ENCODE assay signal across 10 mouse cellular contexts in the genomic region with DNA sequence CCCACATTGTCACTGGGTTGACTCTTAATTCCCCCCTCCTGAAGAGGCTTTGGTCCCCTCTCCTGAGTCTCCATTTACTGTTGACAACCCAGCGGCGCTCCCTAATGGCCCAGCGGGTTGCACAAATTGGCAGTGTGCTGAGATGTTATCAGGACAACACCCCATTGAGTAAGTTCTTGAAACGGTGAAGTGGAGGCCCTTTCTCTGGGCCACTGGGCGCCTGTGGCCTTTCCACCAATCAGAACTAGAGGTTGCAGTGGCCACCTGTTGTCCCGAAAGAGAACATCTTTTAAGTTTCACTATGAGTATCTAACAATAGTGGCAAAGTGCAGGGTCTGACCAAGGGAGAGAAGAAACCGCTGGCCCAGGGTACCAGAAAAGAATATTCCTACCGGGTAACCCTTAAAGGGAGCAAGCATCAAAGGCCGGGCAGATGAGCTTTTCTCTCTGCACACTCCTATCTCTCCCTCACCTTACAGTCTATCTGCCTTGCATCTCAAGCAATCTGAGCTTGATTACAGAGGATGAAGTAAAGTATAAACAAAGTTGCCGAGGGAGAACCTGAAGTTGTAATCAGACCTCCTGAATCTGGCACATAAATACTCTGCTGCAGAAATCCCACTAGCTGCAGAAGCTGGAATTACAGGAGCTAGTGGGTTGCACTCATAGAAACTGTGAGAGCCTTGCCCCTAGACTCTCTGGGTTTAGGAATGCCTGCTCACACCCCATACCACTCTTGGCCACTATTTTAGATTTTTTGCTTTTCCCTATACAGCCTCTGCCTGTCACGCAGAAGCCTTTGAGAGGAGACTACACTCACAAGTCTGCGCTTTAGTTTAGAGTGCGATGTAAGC. TPM values are rescaled to one million over a fixed set of nuclear protein-coding genes. Genes with fewer than 3 reads are reported as not detected.
A peak's percentile ranks its signal among the peaks of the same experiment; 100 is the strongest.
DNase-seq lines count a peak whose midpoint lies in the region; ATAC-seq and TF ChIP-seq lines count a peak whose summit lies in the region.
"Had no signal": no experiment of that assay in that cellular context is flagged by ENCODE, and none has a peak within 500 bp of the region (broad histone marks: within the 10 kb centered on the region; RNA-seq: fewer than 3 reads in every experiment).

No protein-coding gene starts in this region.

- DNase-seq in hindbrain, embryonic 11.5 days (ENCODE audit: low spot score) = peak; percentile 51
- peak; percentile 45 for DNase-seq in brain, adult 2 months (ENCODE audit: low read depth, low spot score)
- peak; percentile 61 for DNase-seq in forebrain, postnatal 0 days
- peak; percentile 85 for DNase-seq in lung, postnatal 0 days (ENCODE audit: low spot score)
- no peak for DNase-seq in spleen, postnatal 36 days (ENCODE audit: low spot score in 2 of 2)
- no peak for DNase-seq in c-Kit-positive CD71-positive TER-119-positive erythroid progenitor cells, embryonic 14.5 days (ENCODE audit: low spot score)

- no peaks in the 10 kb centered on the region for H3K27me3 ChIP-seq in hindbrain, embryonic 11.5 days (ENCODE audit: control insufficient read depth, insufficient read depth, low read length)
- H3K27me3 ChIP-seq in hindbrain, embryonic 13.5 days = no peaks in the 10 kb centered on the region
- H3K27me3 ChIP-seq in forebrain, postnatal 0 days (ENCODE audit: insufficient read depth, low read length) = no peaks in the 10 kb centered on the region
- no peaks in the 10 kb centered on the region for H3K27me3 ChIP-seq in lung, postnatal 0 days (replicated peaks; ENCODE audit: insufficient read depth, low read length)
- H3K27me3 ChIP-seq: heart, embryonic 15.5 days; neural tube, embryonic 13.5 days had no signal

- H3K27ac ChIP-seq in hindbrain, embryonic 11.5 days (ENCODE audit: low read depth, low read length) = no peak overlapping the region; the same call in 1 of the 2 replicates
- H3K27ac ChIP-seq in hindbrain, embryonic 13.5 days = no peak overlapping the region
- H3K27ac ChIP-seq in forebrain, postnatal 0 days (ENCODE audit: low read depth, low read length) = no peak overlapping the region
- peak overlapping the region; percentile 62; the same call in 1 of the 2 replicates for H3K27ac ChIP-seq in lung, postnatal 0 days (ENCODE audit: low read length)

- no peak for ATAC-seq in hindbrain, embryonic 11.5 days (ENCODE audit: low FRiP score)
- ATAC-seq in hindbrain, embryonic 13.5 days (ENCODE audit: low FRiP score) = no peak
- ATAC-seq in forebrain, postnatal 0 days = no peak
- peak; percentile 81 for ATAC-seq in lung, postnatal 0 days
- no peak for ATAC-seq in monocyte, adult 5-6 weeks (replicated peaks; ENCODE audit: insufficient number of reproducible peaks, low FRiP score, low TSS enrichment, poor library complexity, severe bottlenecking)

- TF ChIP-seq CTCF in forebrain, postnatal 0 days (IDR thresholded peaks at IDR 0.05; ENCODE audit: low read depth) = peak; percentile 73
- peak; percentile 69 for TF ChIP-seq CTCF in lung, postnatal 0 days (IDR thresholded peaks at IDR 0.05)

- no peak overlapping the region for H3K4me2 ChIP-seq in hindbrain, embryonic 11.5 days (replicated peaks; ENCODE audit: low read depth, low read length)
- no peak overlapping the region for H3K4me2 ChIP-seq in hindbrain, embryonic 13.5 days
- no peak overlapping the region for H3K4me2 ChIP-seq in forebrain, postnatal 0 days (ENCODE audit: low read depth)
- peak overlapping the region; percentile 36; the same call in 1 of the 2 replicates for H3K4me2 ChIP-seq in lung, postnatal 0 days (replicated peaks; ENCODE audit: low read depth, low read length)

- no peaks in the 10 kb centered on the region for H3K9me3 ChIP-seq in hindbrain, embryonic 11.5 days (ENCODE audit: control insufficient read depth, low read length)
- no peaks in the 10 kb centered on the region for H3K9me3 ChIP-seq in hindbrain, embryonic 13.5 days
- H3K9me3 ChIP-seq in forebrain, postnatal 0 days (ENCODE audit: low read length) = no peaks in the 10 kb centered on the region
- H3K9me3 ChIP-seq in lung, postnatal 0 days (ENCODE audit: low read length) = no peaks in the 10 kb centered on the region
- H3K9me3 ChIP-seq: heart, embryonic 15.5 days; neural tube, embryonic 13.5 days had no signal

- no peak overlapping the region for H3K9ac ChIP-seq in hindbrain, embryonic 11.5 days (ENCODE audit: low read depth, low read length)
- H3K9ac ChIP-seq in hindbrain, embryonic 13.5 days = no peak overlapping the region
- no peak overlapping the region for H3K9ac ChIP-seq in forebrain, postnatal 0 days
- H3K9ac ChIP-seq in lung, postnatal 0 days (replicated peaks; ENCODE audit: low read depth) = no peak overlapping the region
- H3K9ac ChIP-seq: heart, embryonic 15.5 days had no signal

- TF ChIP-seq EP300 in lung, postnatal 0 days (IDR thresholded peaks at IDR 0.05) = 0 out of 2 replicates have a peak, but pooled peaks have one; percentile 5

- peaks cover 7% of the 10 kb centered on the region; the same call in 1 of the 2 replicates for H3K4me1 ChIP-seq in hindbrain, embryonic 11.5 days (replicated peaks; ENCODE audit: control insufficient read depth, insufficient read depth, low read length)
- H3K4me1 ChIP-seq in hindbrain, embryonic 13.5 days (replicated peaks) = peaks cover 52% of the 10 kb centered on the region
- peaks cover 8% of the 10 kb centered on the region for H3K4me1 ChIP-seq in forebrain, postnatal 0 days (ENCODE audit: insufficient read depth)
- peaks cover 6% of the 10 kb centered on the region; the same call in 1 of the 2 replicates for H3K4me1 ChIP-seq in lung, postnatal 0 days (ENCODE audit: insufficient read depth, low read depth, low read length)

- no peaks in the 10 kb centered on the region for H3K36me3 ChIP-seq in hindbrain, embryonic 11.5 days (ENCODE audit: control insufficient read depth, insufficient read depth, low read length)
- no peaks in the 10 kb centered on the region for H3K36me3 ChIP-seq in hindbrain, embryonic 13.5 days
- no peaks in the 10 kb centered on the region for H3K36me3 ChIP-seq in forebrain, postnatal 0 days (ENCODE audit: insufficient read depth)
- no peaks in the 10 kb centered on the region for H3K36me3 ChIP-seq in lung, postnatal 0 days (ENCODE audit: insufficient read depth, low read length)
- H3K36me3 ChIP-seq: heart, embryonic 15.5 days; neural tube, embryonic 13.5 days had no signal

- no peak overlapping the region for H3K4me3 ChIP-seq in hindbrain, embryonic 11.5 days (ENCODE audit: low read depth, low read length)
- no peak overlapping the region for H3K4me3 ChIP-seq in hindbrain, embryonic 13.5 days
- H3K4me3 ChIP-seq in forebrain, postnatal 0 days (ENCODE audit: low read depth, low read length) = no peak overlapping the region
- H3K4me3 ChIP-seq in lung, postnatal 0 days (ENCODE audit: low read depth, low read length) = no peak overlapping the region
- H3K4me3 ChIP-seq: heart, embryonic 15.5 days had no signal

- 20% methylated on average over 13 of the region's 13 CpGs for WGBS in hindbrain, embryonic 11.5 days
- 18% methylated on average over 13 of the region's 13 CpGs for WGBS in hindbrain, embryonic 13.5 days
- WGBS in forebrain, postnatal 0 days = 22% methylated on average over 13 of the region's 13 CpGs
- WGBS in lung, postnatal 0 days = 22% methylated on average over 13 of the region's 13 CpGs

RNA-seq across cellular contexts. Expression of a gene that starts 1.8 kb away (rescaled TPM):
- 29.9 and 40.4 TPM in 2 replicates for polyA plus RNA-seq in hindbrain, embryonic 11.5 days (2014; fragmentation: Nextera tagmentation; extraction: Ambion mirVana)
- polyA plus RNA-seq in hindbrain, embryonic 13.5 days (2015; fragmentation: Nextera tagmentation; extraction: Ambion mirVana) = 20.1 and 23.6 TPM in 2 replicates
- 21.1 and 35.6 TPM in 2 replicates for total RNA-seq in forebrain, postnatal 0 days (2014; rRNA removed)
- polyA plus RNA-seq in forebrain, postnatal 0 days (2015; fragmentation: Nextera tagmentation; extraction: Ambion mirVana) = 21.2 and 26.5 TPM in 2 replicates
- polyA plus RNA-seq in lung, postnatal 0 days (2015; fragmentation: Nextera tagmentation; extraction: Ambion mirVana) = 7.6 and 8.7 TPM in 2 replicates
- total RNA-seq in monocyte, adult 5-6 weeks (2017) = not detected in 3 replicates

Comparison
In these comparisons a context has a peak if more than half of its experiments do, and no peak if none do; other contexts are left out.
1. DNase-seq: peak in hindbrain, embryonic 11.5 days (single experiment), brain, adult 2 months (single experiment), forebrain, postnatal 0 days (single experiment) and lung, postnatal 0 days (single experiment); none in spleen, postnatal 36 days (0 of 2) and c-Kit-positive CD71-positive TER-119-positive erythroid progenitor cells, embryonic 14.5 days (single experiment).